Mouse (Mus musculus): ENCODE results near the gene Pip5kl1. TPM values are rescaled to one million over a fixed set of nuclear protein-coding genes. Genes with fewer than 3 reads are reported as not detected.
A peak's percentile ranks its signal among the peaks of the same experiment; 100 is the strongest.

Pip5kl1 gene
- total and polyA plus RNA-seq, 2 experiments from 2014 or later: 15.1 to 19.1 TPM

DNA sequence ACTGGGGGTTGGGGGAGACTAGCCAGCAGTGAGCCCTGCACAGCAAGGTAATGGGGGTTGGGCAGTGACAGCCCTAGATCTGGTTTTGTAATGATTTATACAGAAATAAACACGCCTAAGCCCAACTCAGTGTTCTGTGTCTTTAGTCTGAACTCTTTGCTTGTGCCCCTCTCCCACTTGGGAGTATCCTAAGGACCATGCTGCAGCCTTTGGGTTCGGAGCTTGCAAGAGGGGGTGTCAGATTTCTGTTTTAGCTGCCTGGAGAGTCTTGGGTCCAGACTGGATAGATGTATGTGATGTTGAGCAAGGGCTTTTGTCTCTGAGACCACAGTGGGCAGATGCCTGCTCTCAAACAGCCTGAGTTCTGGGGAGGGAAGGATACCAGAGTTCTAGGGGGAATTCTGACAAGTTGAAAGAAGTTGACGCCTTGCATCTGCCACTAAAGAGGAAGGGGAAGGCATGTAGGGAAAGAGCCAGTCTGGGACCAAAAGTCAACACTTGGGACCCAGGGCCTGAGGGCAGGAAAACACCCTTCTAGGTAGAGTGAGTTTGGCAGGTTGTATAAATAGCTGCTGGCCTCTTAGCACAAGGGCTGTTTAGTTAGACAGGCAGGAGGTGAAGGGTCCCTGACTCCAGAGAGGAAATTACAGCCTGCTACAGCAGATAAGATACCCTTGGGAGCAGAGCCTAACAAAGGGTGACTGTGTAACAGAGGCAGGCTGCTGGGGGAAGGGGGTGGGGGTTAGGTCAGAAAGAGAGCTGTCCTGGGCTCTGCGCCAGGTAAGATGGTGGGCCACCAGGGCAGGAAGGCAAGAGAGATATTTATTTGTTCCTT is 46.3 kb downstream of the Pip5kl1 start:
- WGBS: 46% methylated on average over 4 of the region's 4 CpGs
- peak; percentile 64 for DNase-seq (ENCODE audit: low spot score)

DNA sequence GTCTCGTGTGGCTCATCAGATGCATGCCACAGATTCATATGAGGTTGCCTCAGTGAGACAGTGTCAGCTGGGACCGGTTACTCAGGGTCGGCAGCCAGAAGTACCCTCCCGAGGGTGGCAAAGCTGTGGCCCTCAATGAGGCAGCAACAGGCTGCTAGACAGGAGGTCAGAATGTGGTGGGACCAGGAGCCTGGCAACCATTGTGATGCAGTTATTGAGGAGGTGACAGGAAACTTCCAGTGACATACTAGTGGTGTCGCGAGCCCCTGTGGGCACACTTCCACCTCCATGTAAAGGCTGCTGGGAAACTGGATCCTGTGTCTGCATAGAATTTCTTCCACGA is 46.9 kb downstream of the Pip5kl1 start, which contains the start of gene Ak1:
Ak1 (plus strand) TSS at position 242 of the 343 bp plus-strand sequence.
- H3K9me3 ChIP-seq (ENCODE audit: low read length): no peaks in the 10 kb centered on the region
- ATAC-seq (peak; percentile 27; the same call in 1 of the 2 replicates), DNase-seq (ENCODE audit: low spot score) (no peak)
- H3K4me3 ChIP-seq (ENCODE audit: low read length): no peak within 1 kb of the TSS
- no peak within 1 kb of the TSS for H3K4me2 ChIP-seq (ENCODE audit: low read depth, low read length)
- H3K36me3 ChIP-seq (ENCODE audit: insufficient read depth, low read length): no peaks in the 10 kb centered on the region
- H3K4me1 ChIP-seq (ENCODE audit: insufficient read depth, low read length): peaks cover 17% of the 10 kb centered on the region
- WGBS: 19% methylated on average over 7 of the region's 7 CpGs
- H3K27me3 ChIP-seq (ENCODE audit: insufficient read depth, low read length): no peaks in the 10 kb centered on the region
- no peak within 1 kb of the TSS for H3K9ac ChIP-seq (replicated peaks; ENCODE audit: low read length)
- peak within 1 kb of the TSS; percentile 68 for H3K27ac ChIP-seq
- TF ChIP-seq CTCF (IDR thresholded peaks at IDR 0.05; ENCODE audit: low read depth): no peak

More for the DNA sequence above, 46.3 kb downstream of the Pip5kl1 start:
- Histone ChIP-seq H3K4me1 (ENCODE audit: insufficient read depth, low read length) (peaks cover 14% of the 10 kb centered on the region), H3K9me3 (ENCODE audit: low read length) (no peaks in the 10 kb centered on the region), H3K27me3 (ENCODE audit: insufficient read depth, low read length) (no peaks in the 10 kb centered on the region), H3K36me3 (ENCODE audit: insufficient read depth, low read length) (no peaks in the 10 kb centered on the region), H3K27ac (peak overlapping the region; percentile 68), H3K4me3 (ENCODE audit: low read length) (no peak overlapping the region), H3K4me2 (ENCODE audit: low read depth, low read length) (no peak overlapping the region), H3K9ac (replicated peaks; ENCODE audit: low read length) (no peak overlapping the region)
- TF ChIP-seq CTCF (IDR thresholded peaks at IDR 0.05; ENCODE audit: low read depth): no peak
- peak; percentile 57 for ATAC-seq

DNA sequence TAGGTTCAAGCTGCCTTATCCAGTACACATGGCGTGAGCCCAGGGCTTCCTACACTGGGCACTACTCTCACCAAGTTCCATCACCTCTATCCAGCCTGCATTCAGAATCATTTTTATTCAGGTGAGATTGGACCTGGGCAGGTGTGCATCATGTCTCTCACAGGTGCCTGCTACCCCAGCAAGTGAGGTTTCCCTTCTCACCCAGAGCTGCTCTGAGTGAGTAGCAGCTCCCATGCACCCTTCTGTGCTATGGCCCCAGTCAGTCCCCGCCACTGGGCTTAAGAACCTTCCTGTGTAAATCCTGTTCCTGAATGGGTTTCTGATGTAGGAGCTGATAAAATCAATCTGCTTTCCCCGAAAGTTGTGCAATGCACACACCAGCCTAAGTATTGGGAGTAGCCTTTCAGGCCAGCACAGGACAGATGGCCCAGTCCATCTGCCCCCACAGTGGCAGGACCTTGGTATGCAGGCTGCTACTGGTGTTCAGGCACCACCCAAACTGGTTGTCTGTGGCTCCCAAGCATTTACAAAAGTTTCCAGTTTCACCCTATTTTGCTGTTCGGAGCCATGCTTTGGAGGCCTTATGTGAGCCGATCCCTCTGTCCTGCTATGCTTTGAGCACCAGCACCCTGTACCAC is 49.6 kb downstream of the Pip5kl1 start:
- peaks cover 30% of the 10 kb centered on the region for H3K4me1 ChIP-seq (ENCODE audit: insufficient read depth, low read length)
- ATAC-seq: no peak
- peak overlapping the region; percentile 88; the same call in 1 of the 2 replicates for H3K27ac ChIP-seq
- H3K27me3 ChIP-seq (ENCODE audit: insufficient read depth, low read length): no peaks in the 10 kb centered on the region
- no peaks in the 10 kb centered on the region for H3K9me3 ChIP-seq (ENCODE audit: low read length)
- no peak overlapping the region for H3K4me3 ChIP-seq (ENCODE audit: low read length)
- TF ChIP-seq CTCF (IDR thresholded peaks at IDR 0.05; ENCODE audit: low read depth): no peak
- no peaks in the 10 kb centered on the region for H3K36me3 ChIP-seq (ENCODE audit: insufficient read depth, low read length)
- WGBS: 87% methylated on average over 5 of the region's 5 CpGs
- H3K4me2 ChIP-seq (ENCODE audit: low read depth, low read length): no peak overlapping the region
- no peak overlapping the region for H3K9ac ChIP-seq (replicated peaks; ENCODE audit: low read length)
- no peak for DNase-seq (ENCODE audit: low spot score)

DNA sequence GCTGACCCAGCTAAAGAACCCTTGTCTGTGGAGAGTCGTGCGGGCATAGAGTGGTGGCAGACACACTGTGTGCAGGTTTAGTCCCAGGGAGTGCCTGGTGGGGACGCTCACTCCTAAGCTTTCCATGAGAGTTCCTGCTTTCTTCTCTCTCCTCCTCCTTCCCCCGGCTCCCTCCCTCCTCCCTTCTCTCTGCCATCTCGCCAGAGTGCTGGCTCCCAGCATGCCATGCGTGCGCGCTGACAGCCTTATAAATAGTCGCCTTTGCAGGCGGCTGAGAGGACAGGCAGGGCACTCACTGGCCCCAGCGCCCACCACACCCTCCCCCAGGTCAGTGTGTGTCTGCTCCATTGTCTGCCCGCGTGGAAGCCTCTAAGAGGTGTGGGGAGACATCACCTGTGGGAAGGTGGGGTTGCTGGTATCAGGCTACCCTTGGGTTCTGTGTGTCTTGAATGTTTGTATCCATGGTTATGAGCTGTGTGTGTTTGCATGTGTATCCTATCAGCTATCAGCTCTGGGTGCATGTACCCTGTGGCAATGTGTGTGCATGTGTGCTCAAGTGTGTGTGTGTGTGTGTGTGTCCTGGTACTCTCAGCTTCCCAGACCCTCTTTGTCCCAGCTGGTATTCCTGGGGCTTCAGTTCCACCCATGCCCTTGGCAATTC is 50.7 kb downstream of the Pip5kl1 start:
- WGBS: 2% methylated on average over 13 of the region's 13 CpGs
- DNase-seq (ENCODE audit: low spot score) (peak; percentile 87), ATAC-seq (peak; percentile 63)
- Histone ChIP-seq H3K36me3 (ENCODE audit: insufficient read depth, low read length) (no peaks in the 10 kb centered on the region), H3K4me1 (ENCODE audit: insufficient read depth, low read length) (peaks cover 35% of the 10 kb centered on the region), H3K9ac (replicated peaks; ENCODE audit: low read length) (peak overlapping the region; percentile 51), H3K27ac (peak overlapping the region; percentile 88), H3K9me3 (ENCODE audit: low read length) (no peaks in the 10 kb centered on the region), H3K27me3 (ENCODE audit: insufficient read depth, low read length) (no peaks in the 10 kb centered on the region), H3K4me2 (ENCODE audit: low read depth, low read length) (peak overlapping the region; percentile 58), H3K4me3 (ENCODE audit: low read length) (peak overlapping the region; percentile 33)
- peak; percentile 41; the same call in 1 of the 2 replicates for TF ChIP-seq CTCF (IDR thresholded peaks at IDR 0.05; ENCODE audit: low read depth)

DNA sequence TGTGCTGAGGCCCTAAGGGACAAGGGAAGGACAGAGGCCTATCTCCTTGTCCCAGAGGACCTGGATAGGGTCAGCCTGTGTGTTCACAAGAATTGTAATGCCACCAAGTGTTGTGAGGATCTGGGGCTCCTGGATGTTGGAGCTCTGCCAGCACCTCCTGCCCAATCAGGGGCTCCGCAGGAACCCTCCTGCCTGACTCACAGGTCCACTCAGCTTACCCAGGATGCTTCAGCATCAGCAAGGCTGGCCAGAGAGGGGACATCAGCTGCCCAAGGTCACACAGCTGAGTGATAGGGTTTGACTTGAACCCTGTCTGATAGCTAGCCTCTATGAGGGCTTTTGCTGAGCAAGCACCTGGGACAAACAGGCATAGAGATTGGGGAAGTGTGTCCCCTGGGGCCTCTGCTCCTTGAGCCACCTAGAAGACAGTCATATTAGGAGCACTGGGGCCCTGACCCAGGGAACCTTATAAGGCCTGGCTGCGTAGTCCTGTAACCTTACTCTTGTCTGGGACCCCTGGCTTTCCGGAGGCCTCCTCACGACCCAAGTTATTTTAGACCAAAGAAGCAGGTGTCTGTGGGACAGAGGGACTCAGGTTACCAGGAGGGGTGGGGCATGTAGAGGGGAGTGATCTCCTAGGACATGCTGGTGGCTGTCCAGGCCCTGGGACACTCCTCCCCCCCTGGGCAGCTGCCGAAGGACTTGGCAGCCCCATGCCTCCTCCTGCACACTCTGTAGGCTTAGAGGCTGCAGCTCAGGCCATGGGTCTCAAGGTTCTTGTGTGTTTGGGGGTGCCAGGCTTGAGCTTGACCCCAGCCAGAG is 51.5 kb downstream of the Pip5kl1 start:
- peak overlapping the region; percentile 88 for H3K27ac ChIP-seq
- TF ChIP-seq CTCF (IDR thresholded peaks at IDR 0.05; ENCODE audit: low read depth): no peak
- H3K9me3 ChIP-seq (ENCODE audit: low read length): no peaks in the 10 kb centered on the region
- peaks cover 34% of the 10 kb centered on the region for H3K4me1 ChIP-seq (ENCODE audit: insufficient read depth, low read length)
- H3K4me3 ChIP-seq (ENCODE audit: low read length): peak overlapping the region; percentile 33
- H3K27me3 ChIP-seq (ENCODE audit: insufficient read depth, low read length): no peaks in the 10 kb centered on the region
- ATAC-seq: peak; percentile 1; the same call in 1 of the 2 replicates
- DNase-seq (ENCODE audit: low spot score): peak; percentile 61
- peak overlapping the region; percentile 58 for H3K4me2 ChIP-seq (ENCODE audit: low read depth, low read length)
- no peaks in the 10 kb centered on the region for H3K36me3 ChIP-seq (ENCODE audit: insufficient read depth, low read length)
- H3K9ac ChIP-seq (replicated peaks; ENCODE audit: low read length): peak overlapping the region; percentile 51
- WGBS: 50% methylated on average over 5 of the region's 5 CpGs

Data from hindbrain, postnatal 0 days (tissue).